ENCODE assay signal across 15 mouse cellular contexts in genomic region chr5:132186659-132187058, GRCm38 (mm10).
DNase-seq lines count a peak whose midpoint lies in the region; ATAC-seq lines count a peak whose summit lies in the region.
"Had no signal": no experiment of that assay in that cellular context is flagged by ENCODE, and none has a peak within 500 bp of the region (broad histone marks: within the 10 kb centered on the region; RNA-seq: fewer than 3 reads in every experiment).

No protein-coding gene starts in this region.

- no peak overlapping the region for H3K9ac ChIP-seq in heart, embryonic 16.5 days (ENCODE audit: low read length)
- no peak overlapping the region for H3K9ac ChIP-seq in midbrain, embryonic 13.5 days (replicated peaks)
- no peak overlapping the region for H3K9ac ChIP-seq in midbrain, embryonic 14.5 days (replicated peaks; ENCODE audit: low read length)
- H3K9ac ChIP-seq in forebrain, embryonic 12.5 days, result no peak overlapping the region
- no peak overlapping the region for H3K9ac ChIP-seq in stomach, embryonic 15.5 days
- H3K9ac ChIP-seq: intestine, embryonic 15.5 days; neural tube, embryonic 15.5 days had no signal

- H3K4me1 ChIP-seq in heart, embryonic 16.5 days (ENCODE audit: control insufficient read depth, insufficient read depth, low read length), result peaks cover 23% of the 10 kb centered on the region
- peaks cover 45% of the 10 kb centered on the region for H3K4me1 ChIP-seq in midbrain, embryonic 13.5 days (replicated peaks)
- peaks cover 28% of the 10 kb centered on the region for H3K4me1 ChIP-seq in midbrain, embryonic 14.5 days (ENCODE audit: control insufficient read depth, insufficient read depth, low read length)
- peaks cover 49% of the 10 kb centered on the region for H3K4me1 ChIP-seq in forebrain, embryonic 12.5 days
- 0 out of 2 replicates have a peak, but pooled peaks cover 3% of the 10 kb centered on the region for H3K4me1 ChIP-seq in stomach, embryonic 15.5 days

- no peak overlapping the region for H3K4me3 ChIP-seq in heart, embryonic 16.5 days (ENCODE audit: low read length)
- H3K4me3 ChIP-seq in midbrain, embryonic 13.5 days (replicated peaks), result no peak overlapping the region
- H3K4me3 ChIP-seq in midbrain, embryonic 14.5 days (replicated peaks; ENCODE audit: low read depth, low read length), result no peak overlapping the region
- no peak overlapping the region for H3K4me3 ChIP-seq in forebrain, embryonic 12.5 days (replicated peaks)
- H3K4me3 ChIP-seq in stomach, embryonic 15.5 days (replicated peaks), result no peak overlapping the region
- H3K4me3 ChIP-seq: intestine, embryonic 15.5 days; neural tube, embryonic 15.5 days had no signal

- H3K9me3 ChIP-seq in heart, embryonic 16.5 days (replicated peaks; ENCODE audit: control insufficient read depth, low read length), result no peaks in the 10 kb centered on the region
- H3K9me3 ChIP-seq in midbrain, embryonic 13.5 days, result no peaks in the 10 kb centered on the region
- no peaks in the 10 kb centered on the region for H3K9me3 ChIP-seq in midbrain, embryonic 14.5 days (ENCODE audit: control insufficient read depth, low read length)
- H3K9me3 ChIP-seq in forebrain, embryonic 12.5 days, result no peaks in the 10 kb centered on the region
- H3K9me3 ChIP-seq in stomach, embryonic 15.5 days, result no peaks in the 10 kb centered on the region
- H3K9me3 ChIP-seq: intestine, embryonic 15.5 days; neural tube, embryonic 15.5 days had no signal

- H3K4me2 ChIP-seq in heart, embryonic 16.5 days (ENCODE audit: low read depth, low read length), result no peak overlapping the region; the same call in 1 of the 2 replicates
- H3K4me2 ChIP-seq in midbrain, embryonic 13.5 days (replicated peaks), result peak overlapping the region; percentile 9; the same call in 1 of the 2 replicates
- no peak overlapping the region for H3K4me2 ChIP-seq in midbrain, embryonic 14.5 days (ENCODE audit: low read length)
- 0 out of 2 replicates have a peak overlapping the region, but pooled peaks have one; percentile 30 for H3K4me2 ChIP-seq in forebrain, embryonic 12.5 days
- H3K4me2 ChIP-seq in stomach, embryonic 15.5 days, result no peak overlapping the region
- H3K4me2 ChIP-seq: intestine, embryonic 15.5 days; neural tube, embryonic 15.5 days had no signal

- peak overlapping the region; percentile 46; the same call in 1 of the 2 replicates for H3K27ac ChIP-seq in heart, embryonic 16.5 days (ENCODE audit: low read length)
- H3K27ac ChIP-seq in midbrain, embryonic 13.5 days, result no peak overlapping the region
- H3K27ac ChIP-seq in midbrain, embryonic 14.5 days (replicated peaks; ENCODE audit: low read depth, low read length), result no peak overlapping the region
- peak overlapping the region; percentile 63; the same call in 1 of the 2 replicates for H3K27ac ChIP-seq in forebrain, embryonic 12.5 days
- 0 out of 2 replicates have a peak overlapping the region, but pooled peaks have one; percentile 16 for H3K27ac ChIP-seq in stomach, embryonic 15.5 days

- no peaks in the 10 kb centered on the region for H3K36me3 ChIP-seq in heart, embryonic 16.5 days (ENCODE audit: control insufficient read depth, insufficient read depth)
- H3K36me3 ChIP-seq in midbrain, embryonic 13.5 days, result no peaks in the 10 kb centered on the region
- H3K36me3 ChIP-seq in midbrain, embryonic 14.5 days (ENCODE audit: control insufficient read depth, insufficient read depth, low read length), result no peaks in the 10 kb centered on the region
- no peaks in the 10 kb centered on the region for H3K36me3 ChIP-seq in forebrain, embryonic 12.5 days (replicated peaks)
- no peaks in the 10 kb centered on the region for H3K36me3 ChIP-seq in stomach, embryonic 15.5 days
- H3K36me3 ChIP-seq: intestine, embryonic 15.5 days; neural tube, embryonic 15.5 days had no signal

- H3K27me3 ChIP-seq in heart, embryonic 16.5 days (ENCODE audit: control insufficient read depth, insufficient read depth, low read length), result no peaks in the 10 kb centered on the region
- H3K27me3 ChIP-seq in midbrain, embryonic 13.5 days, result no peaks in the 10 kb centered on the region
- no peaks in the 10 kb centered on the region for H3K27me3 ChIP-seq in midbrain, embryonic 14.5 days (ENCODE audit: control insufficient read depth, insufficient read depth, low read length)
- no peaks in the 10 kb centered on the region for H3K27me3 ChIP-seq in forebrain, embryonic 12.5 days
- no peaks in the 10 kb centered on the region for H3K27me3 ChIP-seq in stomach, embryonic 15.5 days (replicated peaks)
- H3K27me3 ChIP-seq: CH12.LX; intestine, embryonic 15.5 days; neural tube, embryonic 15.5 days had no signal

- 63% methylated on average over 3 of the region's 3 CpGs for WGBS in heart, embryonic 16.5 days
- WGBS in midbrain, embryonic 13.5 days, result 17% methylated on average over 3 of the region's 3 CpGs
- 23% methylated on average over 3 of the region's 3 CpGs for WGBS in midbrain, embryonic 14.5 days
- 29% methylated on average over 3 of the region's 3 CpGs for WGBS in forebrain, embryonic 12.5 days
- 48% methylated on average over 3 of the region's 3 CpGs for WGBS in stomach, embryonic 15.5 days

- ATAC-seq in heart, embryonic 16.5 days (replicated peaks; ENCODE audit: extremely low read depth, insufficient read depth, low FRiP score), result no peak; the same call in 1 of the 2 replicates
- ATAC-seq in midbrain, embryonic 13.5 days, result no peak
- no peak for ATAC-seq in midbrain, embryonic 14.5 days (ENCODE audit: low FRiP score, low TSS enrichment)
- ATAC-seq in forebrain, embryonic 12.5 days (ENCODE audit: low FRiP score), result no peak
- ATAC-seq in stomach, embryonic 15.5 days (ENCODE audit: insufficient read depth, low FRiP score, low read depth), result no peak
- ATAC-seq: intestine, embryonic 15.5 days; lung, postnatal 0 days; Patski had no signal

- DNase-seq in heart, adult 18-20 months, result no peak
- DNase-seq in midbrain, embryonic 14.5 days, result no peak
- no peak for DNase-seq in layer of hippocampus, adult 18-20 months (ENCODE audit: low spot score in 2 of 2)
- DNase-seq: cerebellum, postnatal 10 days; gastrocnemius, postnatal 25 days; right cerebral cortex, postnatal 14 days had no signal

Comparison
In these comparisons a context has a peak if more than half of its experiments do, and no peak if none do; other contexts are left out.
1. H3K4me2 ChIP-seq: peak in midbrain, embryonic 13.5 days (single experiment) and forebrain, embryonic 12.5 days (single experiment); none in heart, embryonic 16.5 days (single experiment), midbrain, embryonic 14.5 days (single experiment) and stomach, embryonic 15.5 days (single experiment).
2. H3K27ac ChIP-seq: peak in heart, embryonic 16.5 days (single experiment), forebrain, embryonic 12.5 days (single experiment) and stomach, embryonic 15.5 days (single experiment); none in midbrain, embryonic 13.5 days (single experiment) and midbrain, embryonic 14.5 days (single experiment).